Mouse (Mus musculus) embryo, embryonic 11.5 days (tissue): ENCODE measurements around the gene Gfap.

Experiments
- DNase-seq: peaks from one replicate; pipeline ENCODE4 v3.0.0-alpha.2; 2012; ENCODE audit warnings: low read depth, low spot score

Gfap gene

DNA sequence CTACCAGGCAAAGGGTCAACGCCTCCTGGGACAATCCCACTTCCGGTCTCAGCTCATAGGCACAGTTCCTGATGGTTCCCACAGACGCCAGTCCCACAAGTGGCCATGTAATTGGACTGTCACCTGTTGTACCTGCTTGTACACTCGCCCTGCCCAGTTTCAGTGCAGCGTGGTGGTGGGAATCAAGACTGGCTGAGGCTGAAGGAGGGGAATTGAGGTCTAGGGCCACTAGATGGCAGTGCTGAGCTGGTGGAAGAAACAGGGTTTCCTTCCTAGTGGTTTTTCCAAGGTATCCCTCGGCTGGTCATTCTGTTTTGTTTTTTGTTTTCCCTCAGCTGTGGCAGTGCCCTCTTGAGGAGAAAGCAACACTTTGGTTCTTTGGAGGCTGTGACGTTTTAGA, at the start of gene Gfap:
TSS of gene Gfap (minus strand) at position 150 of the 400 bp plus-strand sequence.
- peak; percentile 75 for DNase-seq

DNA sequence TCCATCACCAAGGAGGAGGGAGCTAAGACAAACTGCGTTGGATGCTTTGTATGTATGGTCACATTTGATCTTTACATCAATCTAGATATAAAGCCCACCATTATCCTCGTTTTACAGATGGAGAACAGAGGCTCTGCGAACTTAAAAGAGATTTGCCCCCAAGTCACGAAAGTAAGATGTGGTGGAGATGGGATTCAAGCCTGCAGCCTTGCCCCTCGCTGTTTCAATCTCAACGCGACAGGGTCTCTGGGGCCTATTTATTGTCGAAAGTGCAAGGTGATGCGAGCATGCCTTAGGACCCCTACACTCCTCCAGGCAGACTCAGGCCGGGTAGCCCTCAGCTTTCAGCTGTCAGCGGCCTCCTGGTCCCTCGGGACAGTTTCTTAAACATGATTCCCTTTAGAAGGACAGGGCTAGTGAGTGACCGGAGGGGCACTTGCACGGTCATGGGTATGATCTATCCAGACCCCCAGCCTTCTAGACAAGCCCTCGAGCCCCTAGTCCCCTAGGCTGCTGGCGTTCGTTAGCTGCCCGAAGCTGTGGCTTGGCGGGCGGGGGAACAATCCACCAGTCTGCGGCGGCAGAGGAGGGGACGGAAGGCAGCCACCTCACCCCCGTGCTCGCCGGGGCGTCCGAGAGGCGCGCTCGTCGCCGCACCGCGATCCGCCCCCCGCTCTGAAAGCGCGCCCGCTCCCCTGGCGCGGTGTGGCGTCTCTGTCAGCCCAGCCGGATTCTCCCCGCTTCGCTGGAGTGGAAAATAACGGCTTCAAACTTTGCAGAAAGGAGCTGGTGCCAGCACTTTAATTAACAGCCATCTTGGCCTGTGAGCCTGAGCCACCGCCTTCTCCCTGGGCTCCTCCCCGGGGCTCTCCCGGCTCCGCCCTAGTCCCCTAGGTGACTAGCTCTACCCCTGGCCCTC, 47.6 kb upstream of the Gfap start:
- no peak for DNase-seq

DNA sequence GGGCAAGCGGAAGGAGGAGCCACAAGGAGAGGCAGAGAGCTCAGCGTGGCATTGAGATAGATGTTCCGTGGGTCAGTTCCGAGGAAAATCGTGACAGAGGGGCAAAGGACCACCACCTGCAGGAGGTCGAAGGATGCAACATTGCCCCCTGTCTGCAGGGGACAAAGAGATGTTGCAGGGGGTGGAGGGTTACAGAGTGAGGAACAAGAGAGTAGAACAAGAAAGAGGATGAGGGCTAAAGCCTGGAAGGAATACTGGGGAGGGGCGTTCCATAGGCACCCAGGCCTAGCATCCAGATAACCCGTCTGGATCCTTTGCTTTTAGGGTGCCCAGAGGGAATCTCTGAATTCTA, 46.3 kb upstream of the Gfap start:
- no peak for DNase-seq

DNA sequence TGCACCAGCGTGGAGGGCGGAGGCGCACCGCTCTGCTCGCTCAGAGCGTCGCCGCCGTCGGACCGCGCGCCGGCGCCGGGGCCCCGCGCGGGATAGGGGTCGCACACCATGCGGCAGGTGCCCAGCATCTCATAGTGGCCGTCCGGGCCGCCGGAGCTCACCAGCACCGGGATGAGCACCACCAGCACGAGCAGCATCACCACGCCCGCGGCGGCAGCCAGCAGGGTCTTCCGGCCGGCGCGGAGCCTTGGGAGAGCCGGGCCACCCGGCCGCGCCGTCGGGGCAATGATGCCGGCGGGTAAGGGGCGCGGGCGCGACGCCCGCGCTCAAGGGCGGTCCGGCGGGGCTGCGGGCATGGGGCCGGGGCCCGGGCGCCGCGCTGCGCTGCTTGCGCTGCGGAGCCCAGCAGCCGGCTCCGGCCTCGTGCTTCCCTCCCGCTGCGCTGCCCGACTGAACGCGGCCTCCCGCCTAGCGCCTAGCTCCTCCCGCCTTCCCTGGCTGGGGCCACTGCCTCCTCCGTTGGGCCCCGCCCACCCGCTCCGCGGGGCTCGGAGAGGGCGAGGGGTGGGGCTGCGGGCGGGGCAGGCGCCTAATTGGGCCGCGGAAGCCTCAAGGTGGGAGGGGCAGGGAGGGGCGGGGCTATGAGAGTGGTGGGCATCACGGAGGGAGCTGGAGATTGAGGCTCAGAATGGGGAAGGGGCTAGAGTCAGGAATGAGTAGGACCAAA, 45.7 kb upstream of the Gfap start, which contains the start of gene C1ql1:
TSS of gene C1ql1 (minus strand) at position 424 of the 727 bp plus-strand sequence.
- peak; percentile 85 for DNase-seq

DNA sequence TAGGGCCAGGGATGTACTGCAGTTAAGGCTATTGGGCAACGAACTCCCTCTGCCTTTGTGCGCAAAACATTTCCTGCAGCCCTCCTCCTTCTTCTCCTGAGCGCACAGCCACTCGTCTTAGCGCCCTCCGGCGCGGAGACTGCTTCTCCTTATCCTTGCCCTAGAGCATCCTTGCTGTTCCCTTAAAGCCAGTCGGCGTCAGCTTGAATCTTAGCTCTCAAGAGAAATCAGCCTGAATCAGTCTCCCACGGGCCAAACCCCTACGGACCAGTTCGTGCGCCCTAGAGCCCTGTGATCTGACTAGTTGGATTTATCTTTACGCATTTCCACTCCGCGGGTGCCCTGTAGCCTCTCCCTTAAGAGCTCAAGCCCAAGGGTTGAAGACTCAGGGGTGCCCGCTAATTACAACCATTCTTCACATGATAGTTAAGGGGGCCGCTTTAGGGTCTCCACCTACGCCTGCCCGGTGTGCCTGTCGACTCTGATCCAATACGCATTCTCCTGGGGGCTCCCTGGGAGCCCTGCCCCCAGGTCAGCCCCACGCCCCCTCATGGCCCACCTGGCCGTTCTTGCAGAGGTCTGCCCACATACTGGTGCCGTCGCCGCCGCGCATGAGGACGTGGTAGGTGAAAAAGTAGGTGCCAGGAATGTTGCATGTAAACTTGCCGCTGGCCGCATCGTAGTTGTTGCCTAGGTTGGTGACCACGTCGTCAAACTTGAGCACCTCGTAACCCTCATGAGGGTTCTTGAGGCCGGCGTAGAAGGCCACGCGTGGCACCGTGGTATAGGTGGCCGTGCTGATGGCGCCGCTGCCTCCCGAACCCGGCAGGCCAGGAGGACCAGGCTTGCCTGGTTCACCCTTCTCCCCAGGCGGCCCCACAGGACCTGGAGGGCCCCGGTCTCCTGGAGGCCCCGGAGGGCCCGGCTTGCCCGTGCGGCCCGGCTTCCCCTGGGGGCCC, 44.9 kb upstream of the Gfap start:
- no peak for DNase-seq

DNA sequence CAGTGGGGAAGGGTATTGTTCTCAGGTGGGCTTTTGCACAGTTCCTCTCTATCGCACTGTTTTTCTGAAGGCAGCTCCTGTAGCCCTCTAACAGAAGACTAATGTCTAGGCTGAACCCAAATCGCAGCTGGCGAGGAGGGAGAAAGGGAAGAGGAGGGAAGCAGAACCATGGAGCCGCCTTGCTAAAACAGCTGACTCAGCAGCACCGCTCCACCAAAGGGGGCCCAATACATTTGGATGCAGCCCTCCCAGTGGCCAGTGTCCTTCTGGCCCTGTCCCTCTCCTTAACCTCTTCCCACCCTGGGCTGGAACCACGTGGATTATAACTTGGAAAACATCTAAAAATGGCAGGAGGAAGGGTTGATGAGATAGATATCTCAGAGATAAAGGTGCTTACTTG, 40.5 kb upstream of the Gfap start:
- no peak for DNase-seq

DNA sequence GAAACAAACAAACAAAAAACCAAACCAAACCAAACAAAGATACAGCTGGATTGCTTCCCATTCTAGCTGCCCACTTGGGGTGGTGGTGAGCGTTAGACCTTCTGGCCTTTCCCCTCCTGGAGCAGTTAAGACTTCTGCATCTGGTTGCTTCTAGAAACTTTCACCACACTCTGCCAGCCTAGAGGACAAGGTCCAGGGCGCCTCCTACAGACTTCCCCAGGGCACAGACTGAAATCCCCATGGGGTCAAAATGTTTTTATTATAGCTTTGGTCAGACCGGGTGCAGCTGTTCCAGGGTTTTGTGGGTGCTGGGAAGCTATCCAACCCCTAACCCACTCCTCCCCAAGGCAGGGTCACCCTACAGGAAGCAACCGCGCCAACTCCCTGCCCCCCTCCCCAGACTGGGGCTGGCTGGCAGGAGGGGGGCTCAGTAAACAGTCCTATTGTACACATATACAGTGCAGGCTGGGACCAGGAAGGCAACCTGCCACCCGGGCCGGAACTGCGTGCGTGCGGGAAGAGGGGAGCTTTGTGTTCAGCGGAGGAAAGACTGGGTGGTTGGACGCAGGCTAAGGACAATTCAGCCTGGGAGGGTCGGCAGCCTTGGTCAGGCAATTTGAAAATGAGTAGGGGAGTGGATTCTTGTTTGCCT, 38.4 kb upstream of the Gfap start:
- no peak for DNase-seq

DNA sequence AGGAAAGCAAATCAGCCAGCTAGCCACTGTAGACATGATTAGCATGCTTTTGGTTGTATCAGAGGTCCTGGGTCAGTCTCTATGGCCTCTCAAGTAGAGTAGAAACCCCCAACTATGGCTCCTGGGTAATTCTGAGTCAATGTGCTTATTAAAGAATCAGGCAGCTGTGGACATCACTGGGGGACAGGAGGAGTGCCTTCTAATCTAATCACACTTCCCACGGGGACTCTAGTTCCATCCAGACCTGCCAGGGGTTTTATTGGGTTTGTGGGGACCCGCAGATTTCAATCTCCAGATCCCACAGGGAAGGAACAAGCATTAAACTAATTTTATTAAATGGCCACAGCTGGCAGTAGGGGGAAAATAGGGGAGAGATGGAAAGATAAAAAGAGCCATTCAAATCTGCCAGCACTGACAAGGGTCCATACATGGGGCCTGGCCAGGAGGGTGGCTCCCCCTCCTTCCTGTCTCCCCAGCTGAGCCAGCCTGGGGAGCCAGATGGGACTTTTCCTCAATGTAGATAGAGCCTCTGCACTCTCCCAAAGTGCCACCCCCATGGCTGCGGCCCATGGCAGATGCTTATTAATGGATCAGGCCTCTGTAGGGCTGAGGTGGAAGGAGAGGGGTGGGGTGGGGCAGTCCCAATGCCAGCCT, 36.9 kb upstream of the Gfap start:
- DNase-seq: no peak

DNA sequence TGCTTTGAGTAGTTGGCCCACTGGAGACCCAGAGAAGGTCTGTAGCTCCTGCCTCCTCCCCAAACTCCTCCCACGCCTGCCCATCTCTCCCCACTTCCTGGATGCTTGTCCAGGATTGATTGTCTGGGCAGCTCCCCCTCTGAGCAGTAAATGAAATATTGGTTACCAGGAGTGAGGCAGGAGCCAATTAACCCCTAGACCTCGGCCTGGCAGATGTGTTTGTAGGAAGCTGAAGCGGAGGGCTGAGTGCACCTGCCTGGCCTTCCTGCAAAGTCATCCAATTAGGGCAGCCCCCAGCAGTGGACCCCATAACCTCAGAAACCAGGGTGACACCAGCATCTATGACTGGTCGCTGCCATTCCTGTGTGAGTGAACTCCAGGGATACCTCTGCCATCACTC, 35.6 kb upstream of the Gfap start:
- DNase-seq: no peak

DNA sequence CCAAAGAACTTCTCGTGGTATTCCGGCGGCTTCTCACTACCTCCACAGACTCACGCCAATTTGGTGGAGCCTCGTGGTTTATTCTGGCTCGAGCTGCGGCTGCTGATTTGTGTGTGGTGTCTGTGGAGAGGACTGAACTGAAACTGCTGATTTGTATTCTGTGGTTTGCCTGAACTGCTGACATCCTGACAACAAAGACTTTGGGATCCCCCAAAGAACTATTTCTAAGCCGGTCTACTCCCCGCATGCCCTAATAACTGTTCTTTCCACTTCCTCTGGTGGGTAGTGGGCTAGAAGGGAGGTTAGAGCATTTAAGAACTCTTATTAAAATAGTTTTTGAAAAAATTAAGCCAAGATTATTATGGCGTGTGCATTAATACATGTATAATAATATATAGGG, 30.0 kb upstream of the Gfap start:
- DNase-seq: no peak

DNA sequence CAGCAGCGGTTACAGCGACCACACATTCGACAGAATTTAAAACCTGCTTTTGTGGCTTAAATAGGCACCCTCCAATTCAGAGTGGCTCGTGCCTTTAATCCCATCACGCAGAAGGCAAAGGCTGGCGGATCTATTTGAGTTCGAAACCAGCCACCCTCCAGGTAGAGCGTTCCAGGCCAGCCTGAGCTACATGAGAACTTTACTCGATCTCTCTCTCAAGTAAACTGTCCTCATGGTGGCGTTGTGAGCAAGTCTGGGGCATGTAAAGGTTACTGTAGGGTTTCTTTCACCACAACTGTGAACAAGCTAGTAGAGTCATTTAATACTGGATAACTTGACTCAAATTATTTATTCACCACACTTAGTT, 24.6 kb upstream of the Gfap start:
- no peak for DNase-seq

DNA sequence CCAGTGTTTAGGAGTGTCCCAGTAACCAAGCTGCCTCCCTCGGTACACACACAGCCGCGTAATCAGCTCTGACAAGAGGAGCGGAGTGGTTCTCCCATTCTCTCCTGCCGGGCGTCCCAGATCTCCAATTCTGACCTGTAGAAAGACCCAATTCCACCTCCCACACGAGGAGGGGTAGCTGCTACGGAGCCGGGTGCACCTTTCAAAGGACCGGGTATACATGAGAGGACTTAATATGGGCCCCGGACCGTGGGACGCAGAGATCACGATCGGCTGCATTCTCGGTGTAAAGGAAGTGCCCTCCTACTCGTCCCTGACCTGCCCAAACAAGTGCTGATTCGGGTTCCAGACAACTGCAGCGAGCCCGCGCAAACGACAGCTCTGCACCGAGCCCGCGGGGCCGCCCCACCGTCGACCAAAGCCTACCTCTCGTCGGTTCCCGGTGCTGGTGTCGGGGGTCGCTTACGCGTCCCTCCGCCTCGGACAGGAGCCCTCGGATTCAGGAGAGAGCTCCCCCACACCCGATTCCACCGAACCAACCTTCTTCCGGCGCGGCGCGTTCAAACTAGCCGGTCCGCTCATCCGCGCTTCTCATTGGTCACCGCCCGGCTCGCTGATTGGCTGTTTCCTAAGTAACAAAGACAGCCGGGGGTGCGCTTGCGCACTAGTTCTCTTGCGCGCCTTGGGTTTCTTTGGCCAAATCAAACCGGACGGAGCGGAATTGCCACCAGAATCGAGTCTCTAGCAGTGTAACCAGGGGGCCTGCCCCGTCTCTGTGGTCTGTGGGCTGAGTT, 24.0 kb upstream of the Gfap start, which contains the start of gene Kif18b:
TSS of gene Kif18b (minus strand) at position 568 of the 794 bp plus-strand sequence.
- DNase-seq: peak; percentile 97

DNA sequence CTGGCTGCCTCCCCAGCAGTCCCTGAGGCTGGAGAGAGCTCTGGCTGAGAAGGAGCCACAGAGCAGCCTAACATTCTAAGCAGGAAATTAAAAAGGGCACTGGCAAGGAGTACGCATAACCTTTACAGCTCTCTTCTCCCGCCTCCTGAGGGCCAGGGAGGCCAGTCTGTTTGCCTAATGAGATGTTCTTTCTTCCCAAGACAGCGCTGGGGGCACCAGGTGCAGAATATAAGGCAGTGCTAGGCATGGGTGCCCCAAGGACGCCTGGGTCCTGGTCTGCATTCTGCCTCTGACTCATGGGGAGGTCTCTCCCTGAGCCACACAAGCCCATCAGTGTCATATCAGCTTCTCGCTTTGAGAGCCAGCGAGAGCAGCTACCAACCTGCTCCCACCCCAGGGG, 20.8 kb upstream of the Gfap start:
- DNase-seq: no peak

DNA sequence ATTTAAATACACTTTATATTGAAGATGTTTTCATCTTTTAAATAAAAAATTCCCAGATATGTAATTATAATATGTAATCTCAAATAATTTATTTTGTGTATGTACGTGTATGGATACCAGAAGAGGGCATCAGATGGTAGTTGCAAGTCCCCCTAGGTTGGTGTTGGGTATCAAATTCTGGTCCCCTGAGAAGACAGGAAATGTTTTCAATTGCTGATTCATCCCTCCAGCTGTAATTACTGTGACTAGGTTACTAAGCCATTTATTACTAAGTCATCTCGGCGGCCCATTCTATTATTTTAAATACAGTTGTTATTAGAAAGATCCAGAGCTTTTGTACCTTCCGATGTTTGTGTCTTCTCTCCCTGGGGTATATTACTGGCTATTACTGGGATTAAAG, 17.4 kb upstream of the Gfap start:
- no peak for DNase-seq

DNA sequence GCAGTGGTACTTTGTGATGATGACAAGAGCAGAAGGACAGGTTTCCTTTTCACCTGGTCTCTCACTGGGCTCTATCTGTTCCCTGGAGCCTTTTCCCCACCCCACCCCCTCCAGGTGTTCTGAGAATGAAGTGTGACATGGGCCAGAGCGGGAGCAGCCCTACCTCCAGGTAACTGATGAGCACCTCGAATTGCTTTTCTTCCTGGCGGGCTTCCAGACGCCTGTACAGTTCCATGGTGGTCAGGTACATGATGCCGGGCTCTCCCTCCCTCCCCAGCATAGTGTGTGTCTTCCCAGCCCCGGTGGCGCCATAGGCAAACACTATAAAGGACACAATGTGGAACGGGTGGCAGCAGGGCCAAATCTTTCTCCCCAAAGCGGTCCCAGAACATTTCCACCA, 14.7 kb upstream of the Gfap start:
- no peak for DNase-seq

DNA sequence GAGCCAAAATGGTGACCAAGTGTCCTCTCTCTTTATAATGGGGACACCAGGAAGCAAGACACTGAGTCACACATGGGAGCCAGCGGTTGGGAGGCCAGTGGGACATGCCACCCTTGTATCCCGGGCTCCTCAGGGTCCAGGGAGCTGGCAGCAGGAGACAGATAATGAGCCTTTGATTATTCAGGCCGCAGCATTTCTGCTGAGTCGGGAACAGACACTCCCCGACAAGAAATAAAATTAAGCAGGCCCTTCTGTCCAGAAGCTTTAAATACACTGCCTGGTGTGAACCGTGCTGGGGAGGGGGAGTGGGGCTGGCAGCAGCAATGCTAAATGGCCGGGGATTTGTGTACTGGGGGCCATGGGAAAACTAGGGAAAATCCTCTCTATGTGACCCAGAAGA, 10.7 kb upstream of the Gfap start:
- no peak for DNase-seq

DNA sequence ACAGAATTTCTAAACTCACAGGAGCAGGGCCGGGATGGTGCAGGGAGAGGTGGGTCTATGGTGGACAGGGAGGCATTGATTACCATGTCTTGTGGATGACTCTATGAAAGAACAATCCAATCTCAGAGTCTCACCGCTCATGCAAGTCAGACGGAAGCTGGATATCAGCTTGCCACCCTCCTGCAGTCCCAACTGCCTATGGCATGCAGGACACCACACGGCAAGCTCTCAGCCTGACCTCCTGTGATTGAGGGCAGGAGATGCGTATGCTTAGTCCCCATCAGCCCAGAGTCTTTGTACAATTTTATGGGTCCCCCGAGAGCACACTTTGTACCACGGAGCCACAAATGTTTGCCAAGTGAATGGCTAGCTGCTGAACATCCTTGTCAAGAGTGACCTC, 2.9 kb upstream of the Gfap start:
- no peak for DNase-seq

DNA sequence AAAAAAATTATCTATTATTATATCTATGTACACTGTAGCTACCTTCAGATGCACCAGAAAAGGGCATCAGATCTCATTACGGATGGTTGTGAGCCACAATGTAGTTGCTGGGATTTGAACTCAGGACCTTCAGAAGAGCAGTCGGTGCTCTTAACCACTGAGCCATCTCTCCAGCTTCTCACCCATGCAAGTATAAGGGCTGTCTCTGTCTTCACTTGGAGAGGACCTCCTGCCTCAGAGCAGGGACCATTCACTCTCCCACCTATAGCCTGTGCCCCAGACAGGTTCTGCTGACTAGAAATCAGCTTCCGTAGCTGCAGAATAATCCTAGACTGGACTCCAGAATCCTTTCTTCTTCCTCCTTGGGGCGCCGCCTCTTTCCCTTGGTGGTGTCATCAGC, 1.4 kb upstream of the Gfap start:
- DNase-seq: no peak

DNA sequence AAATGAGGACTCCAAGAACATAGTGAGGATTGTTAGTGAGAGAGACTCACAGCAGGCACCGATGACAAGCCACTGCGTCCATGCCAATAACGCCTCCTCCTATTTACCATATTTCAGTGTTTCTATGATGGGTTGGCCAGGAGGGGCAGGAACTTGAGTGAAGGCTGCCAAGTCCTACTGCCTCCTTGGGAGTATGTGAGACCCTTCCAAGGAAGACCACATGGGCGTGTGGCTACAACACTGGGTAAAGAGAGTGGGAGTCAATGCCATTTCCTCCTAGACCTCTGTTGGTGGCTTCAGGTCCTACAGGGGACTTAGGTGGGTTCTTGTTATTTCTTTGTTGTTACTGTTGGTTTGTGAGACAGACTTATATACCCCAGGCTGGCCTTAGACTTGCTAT, 487 bp upstream of the Gfap start:
- DNase-seq: no peak

DNA sequence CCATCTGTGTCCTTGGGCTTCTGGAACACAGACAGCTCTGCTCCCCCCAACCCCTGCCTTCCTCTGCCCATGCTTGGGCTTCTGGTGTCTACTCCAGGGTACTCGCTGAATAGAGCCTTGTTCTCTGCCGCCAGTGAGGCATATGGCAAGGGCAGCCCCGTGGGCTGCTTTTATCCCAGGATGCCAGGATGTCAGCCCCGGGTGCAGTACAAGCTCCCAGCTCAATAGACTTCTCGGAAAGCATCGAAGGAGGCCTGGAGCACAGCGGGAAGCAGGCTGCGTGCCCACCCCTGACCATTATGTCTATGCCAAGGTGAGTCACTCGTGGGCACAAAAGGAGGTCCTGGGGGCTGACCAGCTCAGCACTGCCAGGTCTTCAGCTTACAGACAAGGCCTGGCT, 2.3 kb downstream of the Gfap start:
- DNase-seq: no peak
